Mouse (Mus musculus) spleen, postnatal 0 days (tissue): ENCODE measurements around the gene 4933405L10Rik. TPM values are rescaled to one million over a fixed set of nuclear protein-coding genes. Genes with fewer than 3 reads are reported as not detected.

ENCODE experiments used
- polyA plus RNA-seq: library from polyadenylated mRNA; unstranded; fragments of >200 nt; fragmentation: Nextera tagmentation; extraction: Ambion mirVana; gene quantifications from 2 replicates; pipeline ENCODE4 v1.2.1, GENCODE M21; 2015

Gene 4933405L10Rik
- polyA plus RNA-seq, result not detected in 2 replicates

DNA sequence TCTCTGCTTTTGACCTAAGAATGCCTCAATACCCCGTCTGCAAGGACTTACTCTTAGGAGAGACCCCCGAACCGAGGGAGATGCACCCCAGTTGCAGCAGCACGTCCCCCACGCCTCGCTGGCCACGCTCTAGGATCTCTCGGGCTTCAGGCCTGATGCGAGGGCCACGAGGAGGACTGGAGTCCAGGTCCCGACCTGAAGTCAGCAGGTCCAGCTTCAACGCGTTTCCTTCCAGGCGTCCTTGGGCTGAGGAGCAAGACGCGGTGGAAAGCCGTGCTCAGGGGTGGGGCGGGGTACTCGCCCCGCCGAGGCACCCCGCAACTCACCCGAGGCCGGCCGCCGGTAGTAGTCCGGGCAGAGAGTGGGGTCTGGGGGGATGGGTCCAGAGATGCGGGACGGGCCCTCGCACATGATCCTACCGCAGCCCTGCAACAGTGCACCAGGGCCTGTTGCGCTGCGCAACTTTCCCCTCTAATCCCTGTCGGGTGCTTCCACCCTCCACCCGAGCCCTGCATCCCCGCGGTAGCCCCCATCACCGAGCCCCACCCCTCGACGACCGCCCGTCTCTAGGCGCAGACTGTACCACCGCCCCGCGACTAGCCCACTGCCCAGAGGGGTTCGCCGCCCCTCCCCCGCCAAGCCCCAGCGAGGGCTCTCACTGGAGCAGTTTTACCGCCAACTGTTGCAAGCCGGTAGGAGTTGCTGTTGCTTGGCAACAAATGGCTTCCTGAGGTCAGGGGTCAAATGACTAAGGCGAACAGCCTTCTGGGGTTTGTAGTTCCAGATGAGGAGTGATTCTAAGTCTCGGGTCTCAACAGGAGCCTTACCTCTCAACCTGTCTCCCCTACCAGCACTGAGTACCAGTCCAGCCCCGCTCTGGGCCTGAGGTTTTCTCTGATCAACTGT lies at the start of gene 4933405L10Rik, which contains the start of gene Enkd1:
Gene 4933405L10Rik, plus strand, starts transcription at position 158 of the 906 bp plus-strand sequence.
Gene Enkd1, minus strand, starts transcription at position 713 of the 906 bp plus-strand sequence.

DNA sequence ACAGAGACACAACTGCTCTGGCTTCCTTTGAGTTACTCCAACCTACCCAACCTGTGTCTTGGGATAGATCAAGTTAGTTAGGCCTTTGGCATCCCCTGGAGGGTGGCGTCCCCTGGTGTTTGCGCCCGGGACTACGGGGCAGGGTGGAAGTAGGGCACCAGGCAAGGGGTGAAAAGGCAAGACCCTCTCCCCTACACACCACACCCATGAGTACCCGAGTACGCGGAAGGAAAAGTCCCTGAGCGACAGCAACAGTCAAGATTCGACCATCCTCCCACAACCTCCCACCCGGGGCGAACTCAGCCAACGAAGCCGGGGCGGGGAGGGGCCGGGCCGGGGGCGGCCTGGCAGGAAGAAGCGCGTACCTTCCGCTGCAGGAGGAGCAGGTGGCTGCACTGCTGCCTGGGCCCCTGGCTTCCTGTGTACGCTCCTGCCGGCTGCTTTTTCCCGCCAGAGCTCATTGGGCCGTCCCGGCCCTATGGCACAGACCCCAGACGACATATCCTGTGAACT lies 21.6 kb upstream of the 4933405L10Rik start, which contains the start of gene Carmil2:
Gene Carmil2, plus strand, starts transcription at position 479 of the 513 bp plus-strand sequence.

DNA sequence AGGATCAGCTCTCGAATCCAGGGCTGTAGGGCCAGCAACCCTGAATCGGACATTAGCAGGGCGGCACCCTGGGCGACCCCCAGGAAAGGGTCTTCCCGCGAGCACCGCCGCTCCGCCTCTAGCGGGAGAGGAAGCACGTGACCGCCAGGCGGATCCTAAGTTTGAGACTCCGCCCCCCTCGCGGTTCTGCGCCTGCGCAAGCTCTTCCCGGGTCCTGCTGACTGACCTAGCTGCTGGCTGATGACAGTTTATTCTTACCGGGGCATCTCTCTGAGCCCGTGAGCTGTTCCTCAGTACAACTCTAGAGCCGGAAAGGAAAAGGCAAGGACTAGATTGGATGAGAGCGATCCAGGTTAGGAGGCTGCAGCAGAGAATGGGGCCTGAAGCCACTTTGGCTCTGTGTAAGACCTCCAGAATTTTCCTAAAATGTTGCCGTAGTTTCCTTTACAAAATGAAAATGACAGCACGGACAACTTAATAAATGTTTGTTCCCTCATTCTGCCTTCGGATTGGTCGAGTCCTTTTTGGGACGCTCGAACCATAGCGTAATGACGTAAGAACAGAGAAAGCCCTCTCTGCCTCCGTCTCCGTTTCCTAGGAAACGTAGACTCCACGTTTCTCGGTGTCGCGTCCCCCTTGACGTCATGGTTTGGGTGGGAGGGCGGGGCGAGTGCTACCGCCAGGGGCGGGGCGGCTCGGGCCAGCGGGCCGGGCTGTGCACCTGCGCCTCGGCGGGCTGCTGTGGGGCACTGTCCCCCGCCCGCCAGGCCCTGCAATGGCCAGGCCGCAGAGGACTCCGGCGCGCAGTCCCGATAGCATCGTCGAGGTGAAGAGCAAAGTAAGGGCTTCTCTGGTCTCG lies 6.3 kb upstream of the 4933405L10Rik start, which contains the start of the genes Acd and Pard6a:
Gene Acd, minus strand, starts transcription at position 137 of the 859 bp plus-strand sequence.
Gene Pard6a, plus strand, starts transcription at position 183 of the 859 bp plus-strand sequence.

DNA sequence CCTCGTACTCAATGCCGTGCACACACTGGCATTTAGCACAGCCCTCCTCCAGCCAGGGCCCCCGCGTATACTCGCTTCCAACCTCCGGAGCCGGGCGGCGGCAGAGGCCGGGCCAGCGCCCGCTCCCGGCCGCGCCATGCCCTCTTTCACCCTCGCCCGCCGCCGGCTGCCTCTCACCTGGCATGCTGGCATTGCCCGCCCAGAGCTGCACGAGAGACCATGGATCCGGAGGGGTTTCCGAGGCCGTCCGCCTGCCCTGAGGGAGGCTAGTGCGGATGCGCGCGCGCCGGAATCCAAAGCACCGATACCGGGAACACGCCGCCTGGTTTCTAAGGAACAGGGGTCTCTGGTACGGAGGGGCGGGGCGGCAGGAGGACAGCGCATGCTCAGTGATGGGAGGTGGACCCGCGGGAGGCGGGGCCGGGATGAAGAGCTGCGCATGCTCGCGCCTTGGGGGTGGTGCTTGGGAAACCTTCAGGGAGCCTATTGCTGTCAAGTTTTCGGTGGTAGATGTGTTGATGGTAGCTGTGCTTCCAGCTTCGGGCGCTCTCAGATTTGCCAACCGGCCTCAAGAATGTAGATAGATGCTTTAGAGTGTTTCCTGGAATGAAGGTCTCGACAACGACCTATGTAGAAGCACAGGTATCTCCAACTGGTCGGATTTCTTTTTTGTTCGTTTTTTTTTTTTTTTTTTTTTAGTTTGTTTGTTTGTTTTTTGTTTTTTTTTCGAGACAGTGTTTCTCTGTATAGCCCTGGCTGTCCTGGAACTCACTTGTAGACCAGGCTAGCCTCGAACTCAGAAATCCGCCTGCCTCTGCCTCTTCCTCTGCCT lies 51.0 kb downstream of the 4933405L10Rik start, which contains the start of gene Gfod2:
Gene Gfod2, minus strand, starts transcription at position 388 of the 832 bp plus-strand sequence.

Other genes starting within 250 kb of the 4933405L10Rik start
- 6.6 and 9.6 TPM in 2 replicates for gene Tppp3, start 236.1 kb upstream of the 4933405L10Rik start, polyA plus RNA-seq
- gene Zdhhc1, start 210.8 kb upstream of the 4933405L10Rik start, polyA plus RNA-seq, result 6.8 and 10.3 TPM in 2 replicates
- 1.1 and 2.4 TPM in 2 replicates for gene Hsd11b2, start 188.9 kb upstream of the 4933405L10Rik start, polyA plus RNA-seq
- gene Atp6v0d1, start 141.6 kb upstream of the 4933405L10Rik start, polyA plus RNA-seq, result 63.4 and 73.0 TPM in 2 replicates
- 11.4 and 14.0 TPM in 2 replicates for gene Ripor1, start 102.4 kb upstream of the 4933405L10Rik start, polyA plus RNA-seq
- gene Ctcf, start 71.1 kb upstream of the 4933405L10Rik start, polyA plus RNA-seq, result 95.3 and 95.7 TPM in 2 replicates
- 0.34 TPM in 1 of 2 replicates, not detected in the other for gene Agrp, start 70.3 kb upstream of the 4933405L10Rik start, polyA plus RNA-seq
- 1.6 and 2.0 TPM in 2 replicates for gene Carmil2, start 21.4 kb upstream of the 4933405L10Rik start, polyA plus RNA-seq
- gene Acd, start 6.6 kb upstream of the 4933405L10Rik start, polyA plus RNA-seq, result 37.3 and 37.4 TPM in 2 replicates
- 10.8 and 12.9 TPM in 2 replicates for gene Pard6a, start 6.5 kb upstream of the 4933405L10Rik start, polyA plus RNA-seq
- 8.8 and 9.2 TPM in 2 replicates for gene Enkd1, start 555 bp downstream of the 4933405L10Rik start, polyA plus RNA-seq
- 3.8 and 4.0 TPM in 2 replicates for gene Gfod2, start 51.0 kb downstream of the 4933405L10Rik start, polyA plus RNA-seq
- 43.9 and 49.2 TPM in 2 replicates for gene Ranbp10, start 119.7 kb downstream of the 4933405L10Rik start, polyA plus RNA-seq
- gene Tsnaxip1, start 120.1 kb downstream of the 4933405L10Rik start, polyA plus RNA-seq, result 0.22 and 0.23 TPM in 2 replicates
- 21.0 and 21.1 TPM in 2 replicates for gene Cenpt, start 145.6 kb downstream of the 4933405L10Rik start, polyA plus RNA-seq
- gene Thap11, start 147.5 kb downstream of the 4933405L10Rik start, polyA plus RNA-seq, result 33.8 and 34.9 TPM in 2 replicates
- gene Nutf2, start 152.9 kb downstream of the 4933405L10Rik start, polyA plus RNA-seq, result 125 and 144 TPM in 2 replicates
- 16.4 and 18.2 TPM in 2 replicates for gene Edc4, start 173.2 kb downstream of the 4933405L10Rik start, polyA plus RNA-seq
- 0.46 TPM in 1 of 2 replicates, not detected in the other for gene Nrn1l, start 185.9 kb downstream of the 4933405L10Rik start, polyA plus RNA-seq
- 12.7 and 15.0 TPM in 2 replicates for gene Pskh1, start 192.8 kb downstream of the 4933405L10Rik start, polyA plus RNA-seq
- 1.4 and 4.2 TPM in 2 replicates for gene Ctrl, start 226.2 kb downstream of the 4933405L10Rik start, polyA plus RNA-seq
- gene Psmb10, start 230.8 kb downstream of the 4933405L10Rik start, polyA plus RNA-seq, result 77.1 and 84.1 TPM in 2 replicates
- 0.82 and 1.0 TPM in 2 replicates for gene Lcat, start 235.7 kb downstream of the 4933405L10Rik start, polyA plus RNA-seq